Mouse (Mus musculus) layer of hippocampus, adult 18-20 months (tissue): Measurements from ENCODE around the gene Ptpn11. TPM values are rescaled to one million over a fixed set of nuclear protein-coding genes. Genes with fewer than 3 reads are reported as not detected.
A peak's percentile ranks its signal among the peaks of the same experiment; 100 is the strongest.

ENCODE experiments used
- DNase-seq, 2 experiments: peaks; one replicate each; pipeline ENCODE4 v3.0.0; 2022; ENCODE audit warnings: low spot score in 2 of 2
- total RNA-seq, 2 experiments: library from RNA; stranded (reverse); gene quantifications; 2 replicates each; pipeline ENCODE4 v1.2.3; 2021

The Ptpn11 gene
- total RNA-seq, 2 experiments from 2014 or later: 104 to 106 TPM

DNA sequence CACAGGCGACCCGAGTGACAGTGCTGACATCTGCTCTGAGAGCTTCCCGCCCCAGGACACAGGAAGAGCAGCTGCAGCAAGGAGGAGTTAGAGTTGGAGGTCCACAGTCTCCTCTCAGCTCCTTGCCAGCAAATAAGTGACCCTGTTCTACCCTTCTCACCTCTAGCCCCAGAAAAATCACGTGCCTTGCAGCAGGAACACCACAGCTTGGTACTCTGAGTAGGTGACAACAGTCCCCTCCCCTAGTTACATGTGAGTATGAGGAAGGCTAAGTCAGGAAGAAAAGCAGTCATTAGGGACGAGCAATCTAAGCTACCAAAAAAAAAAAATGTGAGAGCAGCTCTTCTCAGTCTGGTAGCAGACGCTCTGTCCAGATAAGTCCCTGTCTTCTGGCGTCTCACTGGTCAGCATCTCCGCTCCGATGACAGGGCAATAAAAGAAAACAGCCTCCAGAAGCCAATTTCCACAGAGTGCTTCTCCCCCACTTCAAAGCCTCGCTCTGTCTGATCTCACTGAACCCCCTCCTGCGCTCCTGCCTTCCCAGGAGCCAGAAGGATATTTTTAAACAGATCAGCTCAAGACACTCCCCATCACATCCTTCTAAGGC, 6.1 kb downstream of the Ptpn11 start:
- no peak for DNase-seq

DNA sequence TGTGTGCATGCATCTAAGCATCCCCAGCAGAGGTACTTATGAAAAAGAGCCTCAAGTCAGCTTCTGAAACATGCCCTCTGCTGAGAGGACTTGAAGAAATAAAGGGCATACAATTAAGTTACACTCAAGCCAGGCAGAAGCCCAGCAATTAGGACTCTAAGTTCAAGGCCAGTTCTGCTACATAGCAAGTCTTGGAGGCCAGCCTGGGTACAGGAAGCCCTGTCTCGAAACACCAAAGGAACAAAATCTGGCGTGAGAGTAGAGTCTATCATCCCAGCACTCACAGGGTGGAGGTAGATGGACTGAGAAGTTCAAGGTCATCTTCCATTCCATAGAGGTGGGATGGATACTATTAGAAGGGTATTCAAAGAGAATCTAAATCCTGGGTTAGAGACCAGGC, 6.8 kb downstream of the Ptpn11 start:
- DNase-seq: no peak

DNA sequence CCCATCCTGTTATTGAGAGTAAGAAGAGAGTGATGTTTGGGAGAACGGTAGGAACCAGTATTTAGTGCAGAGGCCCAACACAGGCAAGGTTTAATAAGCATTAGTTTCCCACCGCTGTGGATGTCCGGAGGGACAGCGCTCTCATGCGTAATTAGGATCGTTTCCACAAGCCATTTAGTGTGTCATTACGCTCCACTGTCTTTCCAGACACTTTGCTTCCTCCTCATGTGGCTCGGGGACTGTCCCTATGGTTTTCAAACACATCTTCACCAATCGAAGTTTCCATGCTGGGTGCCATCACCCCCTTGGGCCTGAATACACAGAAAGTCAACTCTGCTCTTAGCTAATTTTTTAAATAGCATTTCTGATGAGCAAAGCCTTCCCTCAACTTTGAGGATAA, 7.9 kb downstream of the Ptpn11 start:
- DNase-seq: no peak

DNA sequence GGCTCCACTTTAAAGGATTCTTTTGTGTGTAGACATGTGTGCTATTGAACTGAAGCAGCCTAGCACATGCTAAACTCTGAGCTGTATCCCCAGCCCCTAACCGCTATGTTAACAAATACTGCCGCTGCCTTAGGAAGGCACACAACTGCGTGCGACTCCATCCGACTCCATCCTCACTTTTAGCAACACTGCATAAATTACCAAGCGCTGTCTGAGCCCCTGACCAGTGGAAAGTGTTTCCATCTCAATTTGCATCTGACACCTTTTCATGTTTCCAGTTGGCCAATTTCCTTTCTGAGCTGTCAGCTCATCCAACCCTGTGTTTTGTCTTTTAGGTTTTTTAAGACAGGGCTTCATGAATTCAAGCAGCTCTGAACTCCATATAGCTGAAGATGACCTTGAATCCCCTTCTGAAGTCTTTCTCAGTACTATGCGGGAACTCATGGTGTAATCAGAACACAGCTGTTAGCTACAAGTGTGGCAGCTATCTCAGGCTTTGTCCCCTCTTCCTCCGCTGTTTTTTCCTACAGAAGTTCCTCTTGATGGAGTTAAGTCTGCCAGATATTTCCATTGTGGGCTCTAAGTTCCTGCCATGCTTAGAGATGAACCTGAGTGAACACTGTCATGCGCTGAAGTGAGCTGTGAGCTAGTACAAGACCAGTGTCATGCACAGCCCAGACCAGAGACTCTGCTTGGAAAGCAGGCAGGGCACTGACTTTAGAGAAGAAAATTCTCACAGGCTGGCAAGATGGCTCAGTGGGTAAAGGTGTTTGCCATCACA, 11.9 kb downstream of the Ptpn11 start:
- DNase-seq: no peak

DNA sequence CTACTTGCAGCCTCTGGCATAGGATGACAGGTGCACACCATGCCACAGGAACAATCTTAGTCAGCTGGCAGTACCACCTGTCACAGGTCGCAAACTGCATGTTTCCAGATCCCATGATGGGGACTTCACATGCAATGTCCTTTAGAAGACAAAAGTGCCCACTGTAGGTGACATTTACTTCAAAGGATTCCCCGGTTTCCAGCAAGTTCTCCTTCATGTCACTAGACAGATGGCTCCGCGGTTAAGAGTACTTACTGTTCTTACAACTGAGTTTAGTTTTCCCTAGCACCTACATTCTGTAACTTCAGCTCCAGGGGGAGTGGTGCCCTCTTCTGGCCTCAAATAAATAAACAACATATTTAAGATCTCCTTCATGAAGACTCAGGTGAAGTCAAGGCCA, 18.4 kb downstream of the Ptpn11 start:
- peak in 1 of 2 experiments; percentile 66 for DNase-seq

DNA sequence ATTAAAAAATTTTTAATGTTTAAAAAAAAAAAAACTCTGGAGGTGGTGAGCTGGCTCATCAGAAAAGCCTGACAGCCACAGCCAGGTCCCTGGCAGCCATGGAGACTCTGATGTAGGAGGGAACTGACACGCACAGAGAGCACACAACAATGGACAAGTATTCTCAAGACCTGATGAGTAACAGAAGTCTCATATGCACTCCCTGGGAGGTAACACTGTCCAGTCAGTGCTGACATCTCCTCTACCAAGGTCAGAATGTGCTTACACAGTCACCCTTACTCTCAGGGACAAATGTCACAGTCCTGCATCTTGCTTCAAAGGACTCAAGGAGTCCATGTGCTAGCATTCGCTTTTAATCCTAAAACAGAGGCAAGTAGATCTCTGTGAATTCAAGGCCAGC, 21.6 kb downstream of the Ptpn11 start:
- no peak for DNase-seq

DNA sequence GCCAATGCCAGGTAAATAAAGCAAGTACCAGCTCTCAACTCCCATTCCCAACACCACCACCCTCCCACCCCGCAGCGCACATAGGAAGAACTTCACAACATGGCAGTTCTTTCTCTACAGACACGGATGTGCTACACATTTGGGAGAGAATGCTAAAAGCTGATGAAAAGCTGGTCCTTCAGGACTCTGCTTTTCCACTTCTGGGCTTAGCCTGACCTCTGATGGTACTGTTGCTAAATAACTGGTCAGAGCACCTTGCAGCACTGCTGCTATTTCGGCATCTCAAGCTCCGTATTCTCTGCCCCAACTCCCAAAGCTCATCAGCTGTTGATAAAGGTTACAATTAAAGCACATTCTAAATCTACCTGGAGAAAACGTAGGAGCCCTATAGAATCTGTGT, 24.3 kb downstream of the Ptpn11 start:
- no peak for DNase-seq

DNA sequence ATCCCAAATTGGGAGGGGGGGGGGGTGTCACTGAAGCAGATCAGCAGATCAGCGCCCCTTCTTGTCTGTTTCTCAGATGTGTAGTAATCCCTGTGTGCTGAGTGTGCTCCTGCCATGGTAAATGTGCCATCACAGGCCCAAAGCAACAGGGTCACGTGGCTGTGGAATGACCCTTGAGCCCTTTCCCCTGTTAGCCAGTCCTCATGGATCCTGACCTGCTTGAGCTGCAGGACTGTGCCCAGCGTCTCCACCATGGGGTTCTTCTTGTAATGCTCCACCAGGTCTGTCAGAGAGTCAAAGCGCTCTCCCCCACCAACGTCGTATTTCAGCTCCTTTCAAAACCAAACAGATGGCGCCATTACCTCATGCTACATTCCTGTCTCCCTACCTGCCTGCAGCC, 28.3 kb downstream of the Ptpn11 start:
- DNase-seq: no peak

DNA sequence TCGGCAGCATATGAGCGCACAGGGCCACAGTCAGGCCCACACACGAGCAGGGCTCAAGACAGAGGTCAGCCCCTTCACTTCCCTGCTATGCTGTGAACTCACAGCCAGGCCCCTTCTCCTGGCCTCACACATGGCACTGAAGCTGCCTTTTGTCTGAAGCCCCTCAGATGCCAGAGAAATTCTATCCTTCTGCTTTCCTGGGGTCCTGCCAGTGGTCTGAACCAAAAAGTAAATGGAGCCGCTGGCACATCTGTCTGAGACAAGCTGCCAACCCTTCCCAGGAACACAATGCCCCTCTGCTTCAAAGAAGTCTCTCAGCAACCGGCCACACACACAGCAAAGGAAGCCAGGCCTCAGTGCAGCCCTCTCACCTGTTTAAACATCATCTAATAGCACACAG, 28.9 kb downstream of the Ptpn11 start:
- DNase-seq: no peak

DNA sequence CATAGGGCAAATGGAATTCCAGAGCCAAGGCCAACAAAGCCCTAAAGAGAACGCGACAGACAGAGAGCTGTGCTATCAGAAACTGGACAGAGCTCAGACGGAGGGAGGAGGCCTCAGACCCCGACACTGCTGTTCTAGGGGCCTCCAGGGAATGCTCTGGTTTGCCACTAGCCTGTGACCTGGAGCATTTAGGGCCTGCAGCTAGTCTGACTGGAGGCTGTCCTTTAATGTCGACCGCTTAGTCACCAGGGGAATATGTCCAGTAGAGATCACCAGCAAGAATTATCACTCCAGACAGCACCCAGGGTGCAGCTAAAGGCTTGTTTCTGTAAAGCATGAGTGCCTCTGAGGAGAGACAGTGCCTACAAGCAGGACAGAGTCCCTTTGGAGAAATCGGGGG, 32.2 kb downstream of the Ptpn11 start:
- DNase-seq: no peak

DNA sequence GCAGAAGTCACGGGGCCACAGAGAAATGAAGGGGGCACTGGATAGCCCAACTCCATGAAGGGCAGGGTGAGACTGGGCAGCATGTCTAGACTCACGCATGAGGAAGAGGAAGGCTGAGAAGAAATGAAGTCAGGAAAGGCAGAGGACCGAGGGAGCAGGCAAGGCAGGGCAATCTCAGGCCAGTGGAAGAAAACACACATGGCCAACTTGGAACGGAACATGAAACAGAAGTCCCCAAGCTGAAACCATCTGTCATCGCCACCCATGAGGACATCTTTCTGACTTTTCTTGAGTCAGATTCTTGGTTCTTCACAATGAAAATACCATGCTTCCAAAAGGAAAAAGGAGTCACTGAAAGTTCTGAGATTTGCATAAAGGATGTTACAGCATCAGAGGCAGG, 33.7 kb downstream of the Ptpn11 start:
- peak in 1 of 2 experiments; percentile 44 for DNase-seq

DNA sequence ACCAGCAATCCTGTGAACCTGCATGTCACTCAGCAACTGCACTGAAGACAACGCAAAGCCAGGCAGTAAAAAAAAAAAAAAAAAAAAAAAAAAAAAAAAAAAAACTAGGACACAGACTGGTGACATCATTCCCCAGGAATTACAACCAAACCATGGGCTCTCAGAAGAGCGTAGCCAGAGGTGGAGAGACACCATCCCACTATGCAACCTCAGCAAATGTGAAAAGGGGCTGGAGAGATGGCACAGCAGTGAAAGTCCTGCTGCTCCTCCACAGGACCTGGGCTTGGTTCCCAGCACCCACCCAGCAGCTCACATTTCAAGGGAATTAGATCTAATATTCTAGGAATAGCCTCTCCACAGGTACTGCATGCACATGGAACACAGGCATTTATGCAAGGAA, 34.2 kb downstream of the Ptpn11 start:
- DNase-seq: no peak

DNA sequence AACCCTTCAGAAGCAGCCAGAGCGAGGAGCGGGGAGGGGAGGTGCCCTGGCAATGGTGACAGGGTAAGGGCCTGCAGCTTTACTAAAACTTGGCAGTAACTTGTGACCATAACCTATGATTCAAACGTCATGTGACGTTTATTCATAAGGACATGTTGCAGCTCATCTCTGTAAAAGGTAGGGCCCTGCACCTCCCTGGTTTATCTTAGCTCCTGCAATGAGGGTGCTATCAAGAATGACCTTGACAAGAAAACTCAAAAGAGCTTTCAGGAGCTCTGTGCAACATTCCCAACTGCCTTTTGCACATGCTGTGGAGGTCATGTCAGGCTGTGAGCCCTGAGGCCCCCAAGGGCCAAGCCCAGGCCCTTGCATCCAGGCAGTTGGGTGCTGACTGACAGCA, 35.1 kb downstream of the Ptpn11 start:
- no peak for DNase-seq

DNA sequence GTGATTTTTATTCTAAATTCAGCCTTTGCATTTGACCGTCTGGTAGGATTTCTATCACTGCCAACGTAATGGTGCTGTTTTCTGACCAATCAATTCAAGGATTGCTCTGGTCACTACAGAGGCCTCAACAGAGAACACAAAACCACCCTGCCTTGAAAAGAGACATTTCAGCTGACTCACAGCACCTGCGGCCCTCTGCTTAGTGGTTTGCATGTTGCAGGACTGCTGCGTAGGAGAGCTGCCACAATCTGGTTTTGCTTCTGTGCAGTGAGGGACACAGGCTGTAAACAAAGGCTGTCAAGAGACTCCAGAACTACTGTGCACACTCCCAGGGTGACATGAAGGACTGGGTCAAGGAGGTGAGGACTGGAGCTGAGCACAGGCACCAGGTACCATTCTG, 40.5 kb downstream of the Ptpn11 start:
- DNase-seq: peak; percentile 44 to 68

DNA sequence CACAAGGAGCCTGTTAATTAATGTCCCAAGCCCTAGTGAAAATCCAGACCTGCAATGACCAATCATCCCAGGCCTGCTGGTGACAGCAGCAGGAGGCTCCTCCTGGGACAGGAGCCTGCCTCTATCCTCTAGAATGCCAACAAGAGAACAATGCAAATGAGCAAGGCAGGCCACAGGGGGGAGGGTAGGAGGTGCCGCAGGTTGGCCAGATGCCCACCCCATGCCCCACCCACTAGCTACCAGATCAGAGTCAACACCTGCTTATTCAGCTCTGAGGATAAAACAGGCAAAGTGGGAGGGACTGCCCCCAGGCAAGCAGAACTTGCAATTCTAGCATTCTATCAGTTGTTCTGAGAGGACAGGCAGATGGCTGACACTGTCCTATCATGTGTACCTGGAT, 42.0 kb downstream of the Ptpn11 start:
- no peak for DNase-seq

DNA sequence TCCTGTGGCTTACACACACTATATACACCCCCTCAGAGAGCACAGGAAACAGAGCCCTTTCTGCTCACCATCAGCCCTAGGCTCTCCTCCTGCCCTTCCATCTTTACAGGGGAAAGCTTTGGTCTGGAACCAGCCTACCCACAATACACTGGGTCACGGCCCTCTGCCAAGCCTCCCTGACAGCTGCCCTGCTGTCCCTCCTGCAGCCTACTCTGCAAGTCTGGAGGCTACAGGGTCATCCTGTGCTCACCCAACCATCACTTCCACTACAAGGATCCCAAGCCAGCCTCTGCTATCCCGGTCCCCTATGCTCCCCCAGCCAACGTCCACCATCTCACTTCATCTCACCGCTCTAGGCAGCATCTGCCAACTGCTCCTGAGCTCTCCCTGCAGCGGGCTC, 44.9 kb downstream of the Ptpn11 start:
- no peak for DNase-seq

DNA sequence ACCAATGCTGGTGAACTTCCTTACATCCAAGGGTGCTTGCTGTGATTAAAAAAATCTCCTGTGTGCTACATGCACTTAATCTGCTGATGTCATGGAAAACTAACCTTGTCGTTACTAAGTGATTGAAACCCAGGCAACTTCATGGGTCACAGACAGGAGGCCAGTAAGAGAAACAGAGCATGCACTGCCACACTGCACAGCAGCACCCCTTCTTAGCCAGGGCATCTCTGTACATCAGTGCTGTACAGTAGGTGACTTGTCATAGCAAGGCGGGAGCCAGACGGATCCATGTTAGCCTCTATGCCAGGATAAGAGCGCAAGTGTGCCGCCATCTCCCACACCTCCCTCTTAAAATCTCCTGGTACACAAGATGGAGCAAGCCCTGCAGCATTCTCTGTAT, 45.6 kb downstream of the Ptpn11 start:
- DNase-seq: peak in 1 of 2 experiments; percentile 45

DNA sequence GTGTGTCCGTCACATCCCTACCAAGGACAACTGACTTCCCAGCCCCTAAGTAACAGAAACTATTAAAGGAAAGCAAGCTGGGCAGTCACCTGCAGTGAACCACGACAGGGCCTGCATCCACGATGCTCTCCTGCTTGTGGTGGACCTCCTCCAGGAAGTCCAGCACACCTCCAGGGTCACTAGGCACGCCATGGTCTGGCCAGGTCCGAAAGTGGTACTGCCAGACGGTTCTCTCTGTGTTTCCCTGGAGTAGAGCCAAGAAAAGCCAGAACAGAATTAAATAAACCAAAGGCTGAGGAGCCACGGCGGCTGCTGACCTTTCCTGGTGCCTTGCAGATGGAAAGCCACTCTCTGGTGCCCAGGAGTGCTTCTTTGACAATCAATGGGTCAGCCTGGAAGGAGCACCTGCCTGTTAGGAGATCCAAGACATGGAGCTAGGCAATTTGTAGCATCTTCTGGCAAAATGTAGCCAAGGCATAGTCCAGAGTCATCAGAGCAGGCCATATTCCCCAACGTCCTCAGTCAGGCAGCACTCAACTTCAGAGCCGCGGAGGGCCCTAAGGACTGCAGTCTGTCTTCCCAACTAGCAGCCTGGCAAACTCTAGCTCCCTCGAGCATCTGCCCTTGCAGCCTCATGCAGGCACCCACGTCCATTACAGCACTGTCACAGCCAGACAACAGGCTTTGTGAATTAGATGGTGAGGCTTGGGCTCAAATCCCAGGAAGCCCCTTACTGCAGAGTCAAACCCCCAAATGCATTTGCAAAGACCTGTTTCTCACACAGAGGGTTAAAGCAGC, 46.6 kb downstream of the Ptpn11 start:
- peak in 1 of 2 experiments; percentile 61 for DNase-seq

DNA sequence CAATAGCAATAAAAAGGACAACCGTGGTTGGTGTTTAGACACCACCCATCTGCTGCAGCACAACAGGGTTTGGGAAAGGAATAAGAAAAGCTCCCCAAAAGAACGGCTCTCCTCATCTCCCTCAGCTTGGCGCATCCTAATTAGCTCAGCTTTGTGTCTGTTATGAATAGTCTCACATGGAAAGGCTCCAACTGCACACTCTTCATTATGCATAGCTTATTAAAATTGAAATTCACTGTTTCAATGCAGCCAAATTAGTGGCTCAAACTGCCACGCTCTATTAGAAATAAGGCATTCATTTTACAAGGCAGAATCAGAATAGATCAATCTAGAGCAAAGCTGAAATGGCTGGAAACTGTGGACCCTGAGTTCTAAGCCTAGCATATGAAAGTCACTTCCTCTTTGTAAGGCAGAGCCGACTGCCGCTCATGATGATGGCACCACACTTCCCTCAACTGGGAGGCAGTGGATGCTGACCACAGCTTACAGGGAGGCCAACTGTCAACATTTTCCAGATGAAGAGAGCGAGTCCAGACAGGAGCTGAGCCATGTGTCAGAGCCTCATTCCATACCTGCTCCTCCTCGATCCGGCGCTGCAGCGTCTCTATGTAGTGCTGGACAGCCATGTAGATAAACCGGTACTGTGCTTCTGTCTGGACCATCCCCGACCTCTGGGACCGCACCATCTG, 48.6 kb downstream of the Ptpn11 start:
- DNase-seq: peak; percentile 53 to 82

DNA sequence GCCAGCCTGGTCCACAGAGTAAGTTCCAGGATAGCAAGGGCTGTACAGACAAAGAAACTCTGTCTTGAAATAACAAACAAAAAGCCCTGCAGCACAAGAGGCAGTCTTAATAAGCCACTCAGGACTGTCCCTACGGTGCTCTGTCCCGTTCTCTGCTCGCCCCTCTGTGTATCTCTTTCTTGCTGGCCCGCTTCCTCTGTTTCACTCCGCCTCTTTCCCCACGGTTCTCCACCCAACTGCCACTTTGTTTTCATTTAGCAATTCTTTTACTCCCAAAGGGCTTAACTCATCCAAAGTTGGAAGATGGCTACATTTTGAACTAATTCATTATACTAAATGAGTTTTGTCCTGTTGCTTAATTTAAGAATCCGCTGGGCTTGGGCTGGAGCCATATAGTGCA, 50.9 kb downstream of the Ptpn11 start:
- no peak for DNase-seq

DNA sequence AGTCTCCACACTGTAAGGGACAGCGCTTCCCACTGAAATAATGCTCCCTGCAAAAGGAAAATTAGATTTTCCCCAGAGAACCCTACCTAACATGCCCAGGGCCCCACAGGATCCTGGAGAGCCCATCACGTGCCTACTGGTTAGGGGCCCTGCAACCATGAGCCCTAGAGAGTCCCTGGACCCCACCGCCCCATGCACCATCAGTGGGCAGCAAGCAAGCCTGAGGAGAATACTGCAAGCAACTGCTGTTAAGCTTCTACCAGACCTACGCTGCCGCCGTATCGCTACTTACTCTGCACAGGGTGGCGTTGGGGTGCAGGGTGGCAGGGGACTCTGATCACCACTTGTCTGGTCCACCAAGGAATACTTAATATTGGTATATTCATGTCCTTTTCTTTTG, 54.1 kb downstream of the Ptpn11 start:
- DNase-seq: no peak

DNA sequence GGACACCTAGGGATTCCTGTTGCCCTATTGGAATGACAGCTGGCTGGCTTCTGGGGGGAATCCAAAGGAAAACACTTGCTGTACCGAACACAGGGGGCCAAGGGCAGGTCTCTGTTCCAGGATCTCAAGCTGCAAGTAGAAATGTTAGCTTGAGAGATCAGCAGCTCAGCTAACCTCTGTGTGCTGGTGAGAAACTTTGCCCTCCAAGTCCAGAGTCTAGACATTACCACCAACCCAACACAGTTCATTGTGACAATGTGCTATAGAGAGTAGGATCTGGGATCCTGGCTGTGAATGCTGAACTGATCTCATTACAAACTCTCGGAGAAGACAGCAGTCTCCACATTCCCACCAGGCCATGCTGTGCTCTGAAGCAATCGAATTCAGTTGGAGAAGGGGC, 59.4 kb downstream of the Ptpn11 start:
- DNase-seq: no peak
